Mouse (Mus musculus): ENCODE data around the gene Gm28269. TPM values are rescaled to one million over a fixed set of nuclear protein-coding genes. Genes with fewer than 3 reads are reported as not detected.

Gm28269 gene
- 227 TPM for polyA plus RNA-seq (2014; fragmentation: Illumina TruSeq; extraction: RNeasy Lipid Tissue Mini Kit (QIAGEN cat#74804); ENCODE audit: low read depth, low replicate concordance)

DNA sequence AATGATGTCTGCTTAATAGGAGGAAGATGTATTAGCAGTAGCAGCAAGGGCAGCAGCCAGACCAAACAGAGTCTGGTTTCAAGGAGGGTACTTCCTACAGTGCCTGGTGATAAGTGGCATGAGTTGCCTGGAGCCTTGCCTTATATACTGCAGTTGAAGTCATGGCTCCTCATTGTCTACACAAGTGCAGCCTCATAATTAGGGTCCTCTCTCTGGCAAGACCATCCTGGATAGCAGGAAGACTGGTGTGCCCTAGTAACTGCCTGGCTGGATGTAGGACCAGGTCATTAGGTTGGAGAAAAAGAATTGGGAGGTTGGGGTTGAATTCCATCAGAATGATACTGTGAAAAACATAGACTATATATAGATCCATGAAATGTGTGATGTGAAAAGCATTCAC lies at the start of gene Gm28269:
Gm28269 (minus strand) TSS at position 101 of the 400 bp plus-strand sequence.

DNA sequence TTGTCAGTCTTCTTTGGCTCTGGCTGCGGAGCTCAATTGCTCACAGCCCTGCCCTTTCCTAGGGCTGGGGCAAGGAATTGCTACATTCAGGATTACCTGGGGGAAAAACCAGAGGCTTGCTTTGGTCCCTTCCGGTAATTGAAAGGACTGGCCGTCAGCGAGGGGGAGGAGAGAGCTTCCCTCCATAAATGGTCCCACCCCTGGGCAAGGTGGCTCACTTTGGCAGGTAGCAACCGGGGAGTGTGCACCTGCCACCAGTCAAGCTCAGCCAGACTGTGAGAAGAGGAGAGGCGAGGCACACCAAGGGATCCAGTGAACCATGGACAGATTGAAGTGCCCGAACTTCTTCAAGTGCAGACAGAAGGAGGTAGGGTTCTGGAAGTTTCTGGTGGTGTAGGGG lies 30.1 kb downstream of the Gm28269 start, which contains the start of gene Slc6a14:
Slc6a14 (plus strand) TSS at position 68 of the 400 bp plus-strand sequence.

Other genes with a start within 250 kb of the Gm28269 start
- gene Slc6a14, start 30.2 kb downstream of the Gm28269 start, polyA plus RNA-seq (2014; fragmentation: Illumina TruSeq; extraction: RNeasy Lipid Tissue Mini Kit (QIAGEN cat#74804); ENCODE audit: low read depth, low replicate concordance): 11.7 TPM

All from testis, adult 10 weeks (tissue).